13 mouse cellular contexts compared by ENCODE assay signal in the genomic region with DNA sequence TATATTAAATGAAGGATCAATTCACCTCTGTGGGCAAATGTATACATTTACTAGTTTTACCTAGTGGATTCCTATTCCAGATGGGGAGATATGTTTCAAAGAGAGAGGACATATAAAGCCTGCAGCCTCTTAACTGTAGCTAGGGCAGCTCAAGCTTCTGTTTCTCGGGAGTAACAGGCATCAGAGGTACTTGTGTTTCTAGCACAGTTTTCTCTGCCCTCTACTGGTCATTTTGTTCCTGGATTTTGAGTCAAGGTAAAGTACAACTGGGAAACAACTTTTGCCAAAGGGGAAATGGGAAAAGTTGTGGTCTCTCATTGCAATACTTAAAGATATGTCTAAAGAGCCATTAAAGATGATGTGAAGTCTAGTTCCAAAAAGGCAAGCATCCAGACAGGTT. TPM values are rescaled to one million over a fixed set of nuclear protein-coding genes. Genes with fewer than 3 reads are reported as not detected.
DNase-seq lines count a peak whose midpoint lies in the region; ATAC-seq and TF ChIP-seq lines count a peak whose summit lies in the region.
"Had no signal": no experiment of that assay in that cellular context is flagged by ENCODE, and none has a peak within 500 bp of the region (broad histone marks: within the 10 kb centered on the region; RNA-seq: fewer than 3 reads in every experiment).

No protein-coding gene starts in this region.

- H3K9me3 ChIP-seq in forebrain, postnatal 0 days (ENCODE audit: low read length), result no peaks in the 10 kb centered on the region
- no peaks in the 10 kb centered on the region for H3K9me3 ChIP-seq in forebrain, embryonic 10.5 days
- H3K9me3 ChIP-seq: embryonic facial prominence, embryonic 15.5 days had no signal

- H3K9ac ChIP-seq in forebrain, postnatal 0 days, result no peak overlapping the region
- H3K9ac ChIP-seq: embryonic facial prominence, embryonic 15.5 days had no signal

- H3K4me2 ChIP-seq in forebrain, postnatal 0 days (ENCODE audit: low read depth), result no peak overlapping the region
- H3K4me2 ChIP-seq: embryonic facial prominence, embryonic 15.5 days had no signal

- no peaks in the 10 kb centered on the region for H3K27me3 ChIP-seq in forebrain, postnatal 0 days (ENCODE audit: insufficient read depth, low read length)
- no peaks in the 10 kb centered on the region for H3K27me3 ChIP-seq in forebrain, embryonic 10.5 days (ENCODE audit: poor library complexity, severe bottlenecking)
- H3K27me3 ChIP-seq: embryonic facial prominence, embryonic 15.5 days had no signal

- peak; percentile 54; the same call in 1 of the 2 replicates for ATAC-seq in forebrain, postnatal 0 days

- H3K27ac ChIP-seq in forebrain, postnatal 0 days (ENCODE audit: low read depth, low read length), result no peak overlapping the region
- H3K27ac ChIP-seq in forebrain, embryonic 10.5 days, result no peak overlapping the region
- no peak overlapping the region for H3K27ac ChIP-seq in layer of hippocampus, adult 2 months
- H3K27ac ChIP-seq: embryonic facial prominence, embryonic 15.5 days had no signal

- 9% methylated on average over 1 of the region's 1 CpGs for WGBS in forebrain, postnatal 0 days
- 40% methylated on average over 1 of the region's 1 CpGs for WGBS in forebrain, embryonic 10.5 days

- H3K4me1 ChIP-seq in forebrain, postnatal 0 days (ENCODE audit: insufficient read depth), result no peaks in the 10 kb centered on the region
- H3K4me1 ChIP-seq in forebrain, embryonic 10.5 days, result no peaks in the 10 kb centered on the region
- H3K4me1 ChIP-seq: embryonic facial prominence, embryonic 15.5 days had no signal

- H3K4me3 ChIP-seq in forebrain, postnatal 0 days (ENCODE audit: low read depth, low read length), result no peak overlapping the region
- H3K4me3 ChIP-seq in forebrain, embryonic 10.5 days, result no peak overlapping the region
- no peak overlapping the region for H3K4me3 ChIP-seq in layer of hippocampus, adult 2 months
- H3K4me3 ChIP-seq: embryonic facial prominence, embryonic 15.5 days had no signal

- TF ChIP-seq CTCF in forebrain, postnatal 0 days (IDR thresholded peaks at IDR 0.05; ENCODE audit: low read depth), result peak; percentile 63
- peak; percentile 84 for TF ChIP-seq CTCF in layer of hippocampus, adult 2 months (conservative IDR thresholded peaks at IDR 0.05)

- DNase-seq in forebrain, postnatal 0 days, result peak; percentile 58
- no peak for DNase-seq in forebrain, embryonic 10.5 days (ENCODE audit: extremely low spot score, low spot score)
- peak in 1 of 2 experiments; percentile 20 for DNase-seq in layer of hippocampus, adult 2 months (ENCODE audit: low spot score in 2 of 2)
- DNase-seq in layer of hippocampus, adult 9-11 months, result no peak
- peak; percentile 34 for DNase-seq in ES-CJ7 (ENCODE audit: low read depth, low spot score)
- peak; percentile 51 for DNase-seq in embryo, embryonic 10.5 days (ENCODE audit: low spot score)
- no peak for DNase-seq in ovary, postnatal 14 days (ENCODE audit: low spot score)
- DNase-seq in adrenal gland, postnatal 25 days, result no peak
- DNase-seq: adrenal gland, postnatal 10 days; heart, postnatal 4 days; right cerebral cortex, postnatal 25 days had no signal

- H3K36me3 ChIP-seq in forebrain, postnatal 0 days (ENCODE audit: insufficient read depth), result no peaks in the 10 kb centered on the region
- H3K36me3 ChIP-seq in forebrain, embryonic 10.5 days (replicated peaks), result no peaks in the 10 kb centered on the region
- H3K36me3 ChIP-seq: embryonic facial prominence, embryonic 15.5 days had no signal

RNA-seq across cellular contexts. Expression of a gene that starts 37.1 kb away (rescaled TPM):
- total RNA-seq in forebrain, postnatal 0 days (2014; rRNA removed), result 0.15 and 0.24 TPM in 2 replicates
- polyA plus RNA-seq in forebrain, postnatal 0 days (2015; fragmentation: Nextera tagmentation; extraction: Ambion mirVana), result 0.07 and 0.10 TPM in 2 replicates
- polyA plus RNA-seq in forebrain, embryonic 10.5 days (2016; fragmentation: Nextera tagmentation; extraction: Ambion mirVana), result not detected in 2 replicates
- not detected for total RNA-seq in layer of hippocampus, adult 2 months (2021)
- total RNA-seq in adrenal gland, postnatal 25 days (2021), result not detected in 2 replicates
- total RNA-seq: adrenal gland, postnatal 10 days; gastrocnemius, adult 8-10 months; heart, postnatal 4 days had no signal
- polyA plus RNA-seq: embryonic facial prominence, embryonic 15.5 days had no signal

Comparison
In these comparisons a context has a peak if more than half of its experiments do, and no peak if none do; other contexts are left out.
1. DNase-seq: peak in forebrain, postnatal 0 days (single experiment), ES-CJ7 (single experiment) and embryo, embryonic 10.5 days (single experiment); none in forebrain, embryonic 10.5 days (single experiment), layer of hippocampus, adult 9-11 months (single experiment), ovary, postnatal 14 days (single experiment) and adrenal gland, postnatal 25 days (single experiment).